27 mouse cellular contexts compared by ENCODE assay signal in genomic region chr10:92237881-92238280, GRCm38 (mm10).
"Had no signal": no experiment of that assay in that cellular context is flagged by ENCODE, and none has a peak within 500 bp of the region (broad histone marks: within the 10 kb centered on the region; RNA-seq: fewer than 3 reads in every experiment).

No protein-coding gene starts in this region.

- H3K4me1 ChIP-seq: heart, embryonic 13.5 days; heart, embryonic 15.5 days; intestine, embryonic 15.5 days; limb, embryonic 10.5 days; limb, embryonic 12.5 days had no signal

- H3K27me3 ChIP-seq: heart, embryonic 13.5 days; heart, embryonic 15.5 days; hindbrain, embryonic 12.5 days; intestine, embryonic 15.5 days; limb, embryonic 12.5 days had no signal

- ATAC-seq: hindbrain, embryonic 16.5 days; inflammation-experienced regulatory T-cells, adult 6 months; intestine, embryonic 15.5 days; intestine, postnatal 0 days had no signal

- H3K27ac ChIP-seq: gastrocnemius, adult 2 months; heart, adult 2 months; heart, embryonic 13.5 days; heart, embryonic 15.5 days; hindbrain, embryonic 10.5 days; hindbrain, embryonic 12.5 days; hindbrain, embryonic 14.5 days; intestine, embryonic 15.5 days; layer of hippocampus, adult 2 months; left cerebral cortex, adult 2 months; limb, embryonic 10.5 days; limb, embryonic 12.5 days had no signal

- H3K4me2 ChIP-seq: heart, embryonic 11.5 days; heart, embryonic 13.5 days; heart, embryonic 15.5 days; hindbrain, embryonic 12.5 days; hindbrain, embryonic 14.5 days; intestine, embryonic 15.5 days; limb, embryonic 12.5 days; liver, embryonic 11.5 days had no signal

- H3K36me3 ChIP-seq: heart, embryonic 13.5 days; heart, embryonic 15.5 days; hindbrain, embryonic 10.5 days; hindbrain, embryonic 12.5 days; intestine, embryonic 15.5 days; limb, embryonic 10.5 days; limb, embryonic 12.5 days had no signal

- H3K4me3 ChIP-seq: gastrocnemius, adult 2 months; heart, adult 2 months; heart, embryonic 13.5 days; heart, embryonic 15.5 days; hindbrain, embryonic 10.5 days; hindbrain, embryonic 12.5 days; intestine, embryonic 15.5 days; layer of hippocampus, adult 2 months; left cerebral cortex, adult 2 months; limb, embryonic 10.5 days; limb, embryonic 12.5 days had no signal

- DNase-seq: gastrocnemius, adult 2 months; gastrocnemius, postnatal 10 days; gastrocnemius, postnatal 25 days; heart, adult 2 months; heart, postnatal 14 days; heart, postnatal 36 days; kidney, adult 18-20 months; kidney, adult 8-10 months; kidney, postnatal 10 days; kidney, postnatal 25 days; kidney, postnatal 4 days; liver had no signal

- H3K9ac ChIP-seq: heart, embryonic 13.5 days; heart, embryonic 15.5 days; hindbrain, embryonic 12.5 days; hindbrain, embryonic 14.5 days; intestine, embryonic 15.5 days; limb, embryonic 12.5 days had no signal

- H3K9me3 ChIP-seq: heart, embryonic 13.5 days; heart, embryonic 15.5 days; hindbrain, embryonic 10.5 days; hindbrain, embryonic 12.5 days; intestine, embryonic 15.5 days; limb, embryonic 10.5 days; limb, embryonic 12.5 days had no signal
